ENCODE assay signal across 7 mouse cellular contexts in genomic region chr13:48732168-48732841, GRCm38 (mm10).
DNase-seq lines count a peak whose midpoint lies in the region; ATAC-seq and TF ChIP-seq lines count a peak whose summit lies in the region.

No protein-coding gene starts in this region.

- no peaks in the 10 kb centered on the region for H3K9me3 ChIP-seq in E14TG2a.4 (ENCODE audit: low read length)
- H3K9me3 ChIP-seq in embryonic facial prominence, embryonic 12.5 days, result no peaks in the 10 kb centered on the region
- no peaks in the 10 kb centered on the region for H3K9me3 ChIP-seq in hindbrain, embryonic 13.5 days
- no peaks in the 10 kb centered on the region for H3K9me3 ChIP-seq in limb, embryonic 15.5 days
- H3K9me3 ChIP-seq in midbrain, postnatal 0 days (ENCODE audit: low read length), result no peaks in the 10 kb centered on the region

- no peaks in the 10 kb centered on the region for H3K36me3 ChIP-seq in E14TG2a.4 (ENCODE audit: insufficient read depth, low read length)
- no peaks in the 10 kb centered on the region for H3K36me3 ChIP-seq in embryonic facial prominence, embryonic 12.5 days
- no peaks in the 10 kb centered on the region for H3K36me3 ChIP-seq in hindbrain, embryonic 13.5 days
- H3K36me3 ChIP-seq in limb, embryonic 15.5 days, result no peaks in the 10 kb centered on the region
- H3K36me3 ChIP-seq in midbrain, postnatal 0 days (ENCODE audit: insufficient read depth, low read length), result no peaks in the 10 kb centered on the region

- peak; percentile 87 for DNase-seq in ZHBTc4 (ENCODE audit: low read depth, low spot score)
- DNase-seq in midbrain, postnatal 0 days (ENCODE audit: low spot score), result no peak
- no peak for DNase-seq in Muller cell, postnatal 12 days (ENCODE audit: inconsistent ontology term)

- TF ChIP-seq CTCF in E14TG2a.4 (conservative IDR thresholded peaks at IDR 0.05; ENCODE audit: low read length), result peak; percentile 51
- peak; percentile 64 for TF ChIP-seq CTCF in midbrain, postnatal 0 days (IDR thresholded peaks at IDR 0.05)

- peak overlapping the region; percentile 37; the same call in 1 of the 2 replicates for H3K27ac ChIP-seq in embryonic facial prominence, embryonic 12.5 days
- H3K27ac ChIP-seq in hindbrain, embryonic 13.5 days, result no peak overlapping the region
- no peak overlapping the region for H3K27ac ChIP-seq in limb, embryonic 15.5 days
- H3K27ac ChIP-seq in midbrain, postnatal 0 days (ENCODE audit: low read depth, low read length), result no peak overlapping the region

- H3K4me2 ChIP-seq in embryonic facial prominence, embryonic 12.5 days (replicated peaks), result peak overlapping the region; percentile 47
- peak overlapping the region; percentile 55 for H3K4me2 ChIP-seq in hindbrain, embryonic 13.5 days
- H3K4me2 ChIP-seq in limb, embryonic 15.5 days, result peak overlapping the region; percentile 29
- H3K4me2 ChIP-seq in midbrain, postnatal 0 days (ENCODE audit: low read depth, low read length, poor library complexity, severe bottlenecking), result no peak overlapping the region

- H3K9ac ChIP-seq in embryonic facial prominence, embryonic 12.5 days, result no peak overlapping the region
- H3K9ac ChIP-seq in hindbrain, embryonic 13.5 days, result no peak overlapping the region
- H3K9ac ChIP-seq in limb, embryonic 15.5 days, result no peak overlapping the region
- H3K9ac ChIP-seq in midbrain, postnatal 0 days (replicated peaks; ENCODE audit: low read length, poor library complexity, severe bottlenecking), result no peak overlapping the region

- under 1% methylated on average over 29 of the region's 29 CpGs for WGBS in embryonic facial prominence, embryonic 12.5 days
- 3% methylated on average over 29 of the region's 29 CpGs for WGBS in hindbrain, embryonic 13.5 days
- WGBS in limb, embryonic 15.5 days, result 2% methylated on average over 29 of the region's 29 CpGs
- WGBS in midbrain, postnatal 0 days, result 5% methylated on average over 29 of the region's 29 CpGs

- peaks cover 83% of the 10 kb centered on the region for H3K27me3 ChIP-seq in E14TG2a.4 (ENCODE audit: insufficient read depth, low read length)
- H3K27me3 ChIP-seq in embryonic facial prominence, embryonic 12.5 days, result peaks cover 62% of the 10 kb centered on the region
- H3K27me3 ChIP-seq in hindbrain, embryonic 13.5 days, result peaks cover 82% of the 10 kb centered on the region
- H3K27me3 ChIP-seq in limb, embryonic 15.5 days, result peaks cover 72% of the 10 kb centered on the region
- peaks cover 28% of the 10 kb centered on the region for H3K27me3 ChIP-seq in midbrain, postnatal 0 days (ENCODE audit: insufficient read depth, low read length)

- H3K4me1 ChIP-seq in E14TG2a.4 (replicated peaks; ENCODE audit: low read depth, low read length), result peaks cover 26% of the 10 kb centered on the region
- H3K4me1 ChIP-seq in embryonic facial prominence, embryonic 12.5 days, result peaks cover 47% of the 10 kb centered on the region
- H3K4me1 ChIP-seq in hindbrain, embryonic 13.5 days (replicated peaks), result peaks cover 25% of the 10 kb centered on the region
- H3K4me1 ChIP-seq in limb, embryonic 15.5 days, result peaks cover 36% of the 10 kb centered on the region
- no peaks in the 10 kb centered on the region for H3K4me1 ChIP-seq in midbrain, postnatal 0 days (ENCODE audit: insufficient read depth, low read length)

- H3K4me3 ChIP-seq in E14TG2a.4 (replicated peaks; ENCODE audit: low read length), result peak overlapping the region; percentile 51
- 0 out of 2 replicates have a peak overlapping the region, but pooled peaks have one; percentile 2 for H3K4me3 ChIP-seq in embryonic facial prominence, embryonic 12.5 days
- H3K4me3 ChIP-seq in hindbrain, embryonic 13.5 days, result peak overlapping the region; percentile 31; the same call in 1 of the 2 replicates
- peak overlapping the region; percentile 20 for H3K4me3 ChIP-seq in limb, embryonic 15.5 days
- no peak overlapping the region for H3K4me3 ChIP-seq in midbrain, postnatal 0 days (ENCODE audit: low read depth, low read length)

- no peak for ATAC-seq in embryonic facial prominence, embryonic 12.5 days (ENCODE audit: insufficient number of reproducible peaks, insufficient read depth, low FRiP score, low TSS enrichment)
- no peak for ATAC-seq in hindbrain, embryonic 13.5 days (ENCODE audit: low FRiP score)
- ATAC-seq in limb, embryonic 15.5 days (ENCODE audit: insufficient number of reproducible peaks, low FRiP score, low TSS enrichment, low read depth), result no peak
- no peak for ATAC-seq in midbrain, postnatal 0 days (ENCODE audit: low FRiP score)
